Mouse (Mus musculus): ENCODE results near the gene Arhgef15. TPM values are rescaled to one million over a fixed set of nuclear protein-coding genes. Genes with fewer than 3 reads are reported as not detected.
A peak's percentile ranks its signal among the peaks of the same experiment; 100 is the strongest.

Gene Arhgef15
- total and polyA plus RNA-seq, 3 experiments = 0.04 TPM; not detected in 2

GRCm38 (mm10) chr11:68970232-68970631, 13.0 kb upstream of the Arhgef15 start:
- Histone ChIP-seq H3K36me3 (replicated peaks in 1 of 2; ENCODE audit: control insufficient read depth in 1 of 2, insufficient read depth in 1 of 2, low read length in 1 of 2) (peaks cover 0 to 20% of the 10 kb centered on the region in 2 experiments), H3K4me1 (ENCODE audit: control insufficient read depth in 1 of 2, insufficient read depth in 2 of 2) (peaks cover 10 to 44% of the 10 kb centered on the region in 2 experiments), H3K27ac (ENCODE audit: insufficient read depth, low read depth) (no peak overlapping the region), H3K9ac (ENCODE audit: insufficient read depth, low read depth) (no peak overlapping the region), H3K4me3 (replicated peaks in 1 of 3; ENCODE audit: low read depth in 2 of 3, low read length in 2 of 3, poor library complexity in 1 of 3) (no peak overlapping the region), H3K27me3 (replicated peaks) (peaks cover 7% of the 10 kb centered on the region), H3K79me2 (replicated peaks; ENCODE audit: control insufficient read depth, extremely low read depth, insufficient read depth, poor library complexity, severe bottlenecking) (no peaks in the 10 kb centered on the region), H3K9me3 (replicated peaks; ENCODE audit: low read length) (no peaks in the 10 kb centered on the region), H3K4me2 (ENCODE audit: insufficient read depth, low read depth, poor library complexity, severe bottlenecking) (no peak overlapping the region)
- in situ Hi-C loops (cut with MboI; ENCODE audit: low pct_ligation_motif_present, low pct_unique_long_range_greater_than_20kb, low sequenced_read_pairs) (loop anchor here (5.0 kb wide), 1 partner anchor 68 kb away; the partner anchor contains the start of gene Rpl26), dilution Hi-C loops (cut with MboI; ENCODE audit: extremely low pct_ligation_motif_present, extremely low pct_unique_long_range_greater_than_20kb, low sequenced_read_pairs) (no loop called here)
- TF ChIP-seq POLR2AphosphoS2 (IDR thresholded peaks at IDR 0.05; ENCODE audit: low read depth, low read length) (no peak), ZMIZ1 (IDR thresholded peaks at IDR 0.05; ENCODE audit: low read depth, low read length) (no peak), MAX (IDR thresholded peaks at IDR 0.05; ENCODE audit: low read length) (no peak), JUN (IDR thresholded peaks at IDR 0.05; ENCODE audit: insufficient read depth, low read depth, low read length) (no peak)
- no peak for DNase-seq (ENCODE audit: extremely low read depth)

DNA sequence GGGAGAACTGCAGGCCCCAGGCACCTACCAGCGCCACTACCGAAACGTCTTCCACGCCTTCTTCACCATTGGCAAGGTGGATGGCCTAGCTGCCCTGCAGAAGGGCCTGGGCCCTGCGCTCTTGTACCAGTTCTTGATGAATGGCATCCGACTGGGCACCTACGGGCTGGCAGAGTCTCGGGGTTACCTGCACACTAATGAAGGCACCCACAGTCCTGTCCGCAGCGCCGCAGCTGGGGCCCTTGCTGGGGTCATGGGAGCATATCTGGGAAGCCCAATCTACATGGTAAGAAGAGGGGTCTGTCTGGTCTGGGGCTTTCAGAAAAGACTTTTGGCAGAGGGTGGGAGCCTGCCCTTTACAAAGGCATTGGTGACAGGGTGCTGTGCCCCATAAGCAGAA, 11.5 kb upstream of the Arhgef15 start:
- in situ Hi-C loops (cut with MboI; ENCODE audit: low pct_ligation_motif_present, low pct_unique_long_range_greater_than_20kb, low sequenced_read_pairs) = no loop called here
- H3K4me1 ChIP-seq (ENCODE audit: control insufficient read depth in 1 of 2, insufficient read depth in 2 of 2) = peaks cover 10 to 34% of the 10 kb centered on the region in 2 experiments
- dilution Hi-C loops (cut with MboI; ENCODE audit: extremely low pct_ligation_motif_present, extremely low pct_unique_long_range_greater_than_20kb, low sequenced_read_pairs) = no loop called here
- no peaks in the 10 kb centered on the region for H3K79me2 ChIP-seq (replicated peaks; ENCODE audit: control insufficient read depth, extremely low read depth, insufficient read depth, poor library complexity, severe bottlenecking)
- H3K27ac ChIP-seq (ENCODE audit: insufficient read depth, low read depth) = no peak overlapping the region
- no peaks in the 10 kb centered on the region for H3K9me3 ChIP-seq (replicated peaks; ENCODE audit: low read length)
- H3K36me3 ChIP-seq (replicated peaks in 1 of 2; ENCODE audit: control insufficient read depth in 1 of 2, insufficient read depth in 1 of 2, low read length in 1 of 2) = peaks cover 0 to 20% of the 10 kb centered on the region in 2 experiments
- no peak overlapping the region; the same call in 1 of the 2 replicates for H3K4me2 ChIP-seq (ENCODE audit: insufficient read depth, low read depth, poor library complexity, severe bottlenecking)
- TF ChIP-seq ZNF384 (IDR thresholded peaks at IDR 0.05; ENCODE audit: low read depth, low read length) (no peak), TBP (conservative IDR thresholded peaks at IDR 0.05; ENCODE audit: low read depth, low read length) (no peak), GABPA (IDR thresholded peaks at IDR 0.05; ENCODE audit: insufficient replicate concordance, low read depth, low read length) (no peak), NELFE (IDR thresholded peaks at IDR 0.05; ENCODE audit: low read depth, low read length) (no peak), CHD1 (IDR thresholded peaks at IDR 0.05; ENCODE audit: low read depth, low read length) (no peak), EP300 (IDR thresholded peaks at IDR 0.05; ENCODE audit: low read length) (no peak), ETS1 (conservative IDR thresholded peaks at IDR 0.05; ENCODE audit: low read depth, low read length) (no peak), USF1 (IDR thresholded peaks at IDR 0.05; ENCODE audit: low read depth, low read length) (no peak)
- DNase-seq (ENCODE audit: extremely low read depth) = no peak
- 0 out of 2 replicates have a peak overlapping the region, but pooled peaks have one; percentile 36 for H3K9ac ChIP-seq (ENCODE audit: insufficient read depth, low read depth)
- H3K27me3 ChIP-seq (replicated peaks) = peaks cover 6% of the 10 kb centered on the region
- H3K4me3 ChIP-seq (replicated peaks in 1 of 3; ENCODE audit: low read depth in 2 of 3, low read length in 2 of 3, poor library complexity in 1 of 3) = no peak overlapping the region

All from CH12.LX (cell line).